Mouse (Mus musculus) midbrain, embryonic 15.5 days (tissue): ENCODE results near the gene Baz2b. TPM values are rescaled to one million over a fixed set of nuclear protein-coding genes. Genes with fewer than 3 reads are reported as not detected.

ENCODE experiments used
- ATAC-seq: fragments of 200-750 bp; cut with Nextera tagmentation; replicated peaks from 2 replicates; pipeline ENCODE4 v1.8.0; 2017; ENCODE audit warnings: moderate TSS enrichment
- H3K27ac ChIP-seq: fragments of 300-500 bp; sonication (generic); 2 replicates; pipeline ENCODE4 v1.5.1; 2015; ENCODE audit warnings: mild to moderate bottlenecking, inconsistent platforms
- H3K27me3 ChIP-seq: fragments of 300-500 bp; sonication (generic); replicated peaks from 2 replicates; pipeline ENCODE4 v1.6.1; 2015; ENCODE audit warnings: inconsistent platforms
- H3K36me3 ChIP-seq: fragments of 300-500 bp; sonication (generic); replicated peaks from 2 replicates; pipeline ENCODE4 v1.6.1; 2015; ENCODE audit warnings: inconsistent platforms
- H3K4me1 ChIP-seq: fragments of 300-500 bp; sonication (generic); 2 replicates; pipeline ENCODE4 v1.6.1; 2015; ENCODE audit warnings: inconsistent platforms
- H3K4me2 ChIP-seq: fragments of 300-500 bp; sonication (generic); 2 replicates; pipeline ENCODE4 v1.6.1; 2015; ENCODE audit warnings: inconsistent platforms, mild to moderate bottlenecking, moderate library complexity
- H3K4me3 ChIP-seq: fragments of 300-500 bp; sonication (generic); 2 replicates; pipeline ENCODE4 v1.5.1; 2015; ENCODE audit warnings: mild to moderate bottlenecking, inconsistent platforms
- H3K9ac ChIP-seq: fragments of 300-500 bp; sonication (generic); 2 replicates; pipeline ENCODE4 v1.6.1; 2015; ENCODE audit warnings: mild to moderate bottlenecking, inconsistent platforms
- H3K9me3 ChIP-seq: fragments of 300-500 bp; sonication (generic); 2 replicates; pipeline ENCODE4 v1.6.1; 2016; ENCODE audit warnings: inconsistent platforms
- WGBS: fragments of 180-500 bp; shearing (Covaris S2); methylation state at CpG from one replicate; pipeline ENCODE4 v1.1.7; 2015; ENCODE audit warnings: mixed read lengths; 5-methylcytosine and 5-hydroxymethylcytosine counted together
- polyA plus RNA-seq: library from polyadenylated mRNA; unstranded; fragments of >200 nt; fragmentation: Nextera tagmentation; extraction: Ambion mirVana; gene quantifications from 2 replicates; pipeline ENCODE4 v1.2.1, GENCODE M21; 2015

Baz2b gene
- polyA plus RNA-seq, 1 experiment from 2014 or later, result 86.7 TPM

GRCm38 (mm10) chr2:60050667-60051460 is 158.8 kb downstream of the Baz2b start:
- Histone ChIP-seq H3K9ac (no peak overlapping the region), H3K36me3 (no peaks in the 10 kb centered on the region), H3K27ac (no peak overlapping the region), H3K4me3 (no peak overlapping the region), H3K4me1 (peaks cover 15% of the 10 kb centered on the region; the same call in 1 of the 2 replicates), H3K27me3 (no peaks in the 10 kb centered on the region), H3K4me2 (no peak overlapping the region), H3K9me3 (no peaks in the 10 kb centered on the region)
- no peak for ATAC-seq
- 87% methylated on average over 9 of the region's 9 CpGs for WGBS

- no peak overlapping the region for H3K27ac ChIP-seq
- no peak overlapping the region for H3K9ac ChIP-seq
- no peaks in the 10 kb centered on the region for H3K36me3 ChIP-seq
- peaks cover 10% of the 10 kb centered on the region; the same call in 1 of the 2 replicates for H3K4me1 ChIP-seq
- WGBS, result 95% methylated on average over 4 of the region's 4 CpGs
- ATAC-seq, result no peak
- H3K4me3 ChIP-seq, result no peak overlapping the region
- H3K27me3 ChIP-seq, result no peaks in the 10 kb centered on the region
- H3K4me2 ChIP-seq, result no peak overlapping the region
- no peaks in the 10 kb centered on the region for H3K9me3 ChIP-seq
Measured at GRCm38 (mm10) chr2:60049889-60050288, 159.8 kb downstream of the Baz2b start.

- H3K4me2 ChIP-seq, result no peak overlapping the region
- no peaks in the 10 kb centered on the region for H3K36me3 ChIP-seq
- no peak overlapping the region for H3K27ac ChIP-seq
- no peak overlapping the region for H3K4me3 ChIP-seq
- H3K27me3 ChIP-seq, result no peaks in the 10 kb centered on the region
- H3K9ac ChIP-seq, result no peak overlapping the region
- ATAC-seq, result no peak
- peaks cover 10% of the 10 kb centered on the region; the same call in 1 of the 2 replicates for H3K4me1 ChIP-seq
- no peaks in the 10 kb centered on the region for H3K9me3 ChIP-seq
- 94% methylated on average over 9 of the region's 9 CpGs for WGBS
Measured at GRCm38 (mm10) chr2:60049351-60049750, 160.3 kb downstream of the Baz2b start.

GRCm38 (mm10) chr2:60045995-60046394 is 163.6 kb downstream of the Baz2b start:
- 67% methylated on average over 1 of the region's 1 CpGs for WGBS
- H3K36me3 ChIP-seq, result no peaks in the 10 kb centered on the region
- no peak overlapping the region for H3K9ac ChIP-seq
- no peaks in the 10 kb centered on the region for H3K9me3 ChIP-seq
- no peaks in the 10 kb centered on the region for H3K27me3 ChIP-seq
- ATAC-seq, result no peak
- H3K4me2 ChIP-seq, result no peak overlapping the region
- H3K27ac ChIP-seq, result no peak overlapping the region
- no peak overlapping the region for H3K4me3 ChIP-seq
- peaks cover 12% of the 10 kb centered on the region for H3K4me1 ChIP-seq

GRCm38 (mm10) chr2:60044988-60045387 is 164.7 kb downstream of the Baz2b start:
- Histone ChIP-seq H3K4me2 (no peak overlapping the region), H3K9me3 (no peaks in the 10 kb centered on the region), H3K4me3 (no peak overlapping the region), H3K36me3 (no peaks in the 10 kb centered on the region), H3K9ac (no peak overlapping the region), H3K4me1 (peaks cover 12% of the 10 kb centered on the region), H3K27me3 (no peaks in the 10 kb centered on the region), H3K27ac (no peak overlapping the region)
- no peak for ATAC-seq

- Histone ChIP-seq H3K9ac (no peak overlapping the region), H3K4me2 (no peak overlapping the region), H3K27ac (no peak overlapping the region), H3K4me1 (peaks cover 12% of the 10 kb centered on the region), H3K4me3 (no peak overlapping the region), H3K9me3 (no peaks in the 10 kb centered on the region), H3K27me3 (no peaks in the 10 kb centered on the region), H3K36me3 (no peaks in the 10 kb centered on the region)
- ATAC-seq, result no peak
- 74% methylated on average over 2 of the region's 2 CpGs for WGBS
Measured at GRCm38 (mm10) chr2:60044540-60044939, 165.1 kb downstream of the Baz2b start.

GRCm38 (mm10) chr2:60042699-60043098 is 166.9 kb downstream of the Baz2b start:
- Histone ChIP-seq H3K9ac (no peak overlapping the region), H3K27me3 (no peaks in the 10 kb centered on the region), H3K4me2 (0 out of 2 replicates have a peak overlapping the region, but pooled peaks have one; percentile 8), H3K9me3 (no peaks in the 10 kb centered on the region), H3K4me3 (no peak overlapping the region), H3K4me1 (peaks cover 9% of the 10 kb centered on the region), H3K27ac (peak overlapping the region; percentile 68), H3K36me3 (no peaks in the 10 kb centered on the region)
- ATAC-seq, result peak; percentile 67
- WGBS, result 46% methylated on average over 12 of the region's 12 CpGs

GRCm38 (mm10) chr2:60041485-60042274 is 168.0 kb downstream of the Baz2b start:
- H3K27me3 ChIP-seq, result no peaks in the 10 kb centered on the region
- H3K9ac ChIP-seq, result no peak overlapping the region
- ATAC-seq, result no peak
- H3K36me3 ChIP-seq, result no peaks in the 10 kb centered on the region
- H3K4me1 ChIP-seq, result peaks cover 15% of the 10 kb centered on the region
- H3K27ac ChIP-seq, result no peak overlapping the region
- H3K9me3 ChIP-seq, result no peaks in the 10 kb centered on the region
- no peak overlapping the region for H3K4me3 ChIP-seq
- no peak overlapping the region for H3K4me2 ChIP-seq
- 90% methylated on average over 4 of the region's 4 CpGs for WGBS

GRCm38 (mm10) chr2:60040162-60040561 is 169.5 kb downstream of the Baz2b start:
- 92% methylated on average over 3 of the region's 3 CpGs for WGBS
- Histone ChIP-seq H3K27me3 (no peaks in the 10 kb centered on the region), H3K9ac (no peak overlapping the region), H3K4me1 (peaks cover 15% of the 10 kb centered on the region), H3K4me3 (no peak overlapping the region), H3K27ac (no peak overlapping the region), H3K4me2 (no peak overlapping the region), H3K9me3 (no peaks in the 10 kb centered on the region), H3K36me3 (no peaks in the 10 kb centered on the region)
- no peak for ATAC-seq

- H3K27ac ChIP-seq, result peak overlapping the region; percentile 83
- ATAC-seq, result peak; percentile 79
- H3K27me3 ChIP-seq, result no peaks in the 10 kb centered on the region
- H3K4me3 ChIP-seq, result peak overlapping the region; percentile 39
- peak overlapping the region; percentile 47 for H3K9ac ChIP-seq
- WGBS, result 3% methylated on average over 19 of the region's 19 CpGs
- H3K4me2 ChIP-seq, result peak overlapping the region; percentile 56
- no peaks in the 10 kb centered on the region for H3K9me3 ChIP-seq
- no peaks in the 10 kb centered on the region for H3K36me3 ChIP-seq
- peaks cover 6% of the 10 kb centered on the region; the same call in 1 of the 2 replicates for H3K4me1 ChIP-seq
Measured at GRCm38 (mm10) chr2:60037011-60037551, 172.6 kb downstream of the Baz2b start.

GRCm38 (mm10) chr2:60036361-60036760 is 173.3 kb downstream of the Baz2b start:
- Histone ChIP-seq H3K4me3 (peak overlapping the region; percentile 39; the same call in 1 of the 2 replicates), H3K9me3 (no peaks in the 10 kb centered on the region), H3K9ac (no peak overlapping the region), H3K27ac (no peak overlapping the region), H3K4me2 (peak overlapping the region; percentile 56), H3K4me1 (peaks cover 6% of the 10 kb centered on the region; the same call in 1 of the 2 replicates), H3K36me3 (no peaks in the 10 kb centered on the region), H3K27me3 (no peaks in the 10 kb centered on the region)
- no peak for ATAC-seq
- 24% methylated on average over 3 of the region's 3 CpGs for WGBS

- no peak overlapping the region for H3K27ac ChIP-seq
- H3K36me3 ChIP-seq, result no peaks in the 10 kb centered on the region
- no peak overlapping the region for H3K4me2 ChIP-seq
- no peak for ATAC-seq
- no peak overlapping the region for H3K9ac ChIP-seq
- H3K9me3 ChIP-seq, result no peaks in the 10 kb centered on the region
- WGBS, result 93% methylated on average over 3 of the region's 3 CpGs
- H3K4me1 ChIP-seq, result peaks cover 6% of the 10 kb centered on the region
- H3K4me3 ChIP-seq, result no peak overlapping the region
- no peaks in the 10 kb centered on the region for H3K27me3 ChIP-seq
Measured at GRCm38 (mm10) chr2:60030991-60031390, 178.6 kb downstream of the Baz2b start.
